Mouse (Mus musculus): ENCODE results near the gene Olfr1378.

The Olfr1378 gene

GRCm38 (mm10) chr11:50966230-50966629 lies at the start of gene Olfr1378:
Gene Olfr1378 (plus strand): TSS chr11:50966530.
- no peak for DNase-seq (ENCODE audit: low spot score in 2 of 2)

- peak in 1 of 2 experiments; percentile 16 for DNase-seq (ENCODE audit: low spot score in 2 of 2)
These were observed 35.8 kb upstream of the Olfr1378 start for GRCm38 (mm10) chr11:50930469-50931014.

GRCm38 (mm10) chr11:50931021-50931420 lies 35.3 kb upstream of the Olfr1378 start:
- DNase-seq (ENCODE audit: low spot score in 2 of 2), result no peak

- DNase-seq (ENCODE audit: low spot score in 2 of 2), result peak; percentile 70 to 77
These were observed 34.9 kb upstream of the Olfr1378 start, which contains the start of gene Zfp354b for GRCm38 (mm10) chr11:50931451-50931866. Gene Zfp354b (minus strand): TSS chr11:50931633.

- no peak for DNase-seq (ENCODE audit: low spot score in 2 of 2)
These were observed 34.3 kb upstream of the Olfr1378 start for GRCm38 (mm10) chr11:50932040-50932439.

- DNase-seq (ENCODE audit: low spot score in 2 of 2), result no peak
These were observed 27.9 kb upstream of the Olfr1378 start for GRCm38 (mm10) chr11:50938435-50938834.

- no peak for DNase-seq (ENCODE audit: low spot score in 2 of 2)
These were observed 26.5 kb upstream of the Olfr1378 start for GRCm38 (mm10) chr11:50939621-50940366.

- DNase-seq (ENCODE audit: low spot score in 2 of 2), result no peak
These were observed 23.9 kb upstream of the Olfr1378 start for GRCm38 (mm10) chr11:50942386-50942785.

GRCm38 (mm10) chr11:50943506-50943905 lies 22.8 kb upstream of the Olfr1378 start, which contains the start of gene 4933414I15Rik:
Gene 4933414I15Rik (minus strand): TSS chr11:50943765.
- DNase-seq (ENCODE audit: low spot score in 2 of 2), result no peak

GRCm38 (mm10) chr11:50952290-50952689 lies 14.0 kb upstream of the Olfr1378 start:
- DNase-seq (ENCODE audit: low spot score in 2 of 2), result no peak

- no peak for DNase-seq (ENCODE audit: low spot score in 2 of 2)
These were observed 12.7 kb upstream of the Olfr1378 start, which contains the start of gene Prop1 for GRCm38 (mm10) chr11:50953665-50954064. Gene Prop1 (minus strand): TSS chr11:50953765.

GRCm38 (mm10) chr11:50964886-50965285 lies 1.4 kb upstream of the Olfr1378 start:
- no peak for DNase-seq (ENCODE audit: low spot score in 2 of 2)

GRCm38 (mm10) chr11:50977216-50977615 lies 10.9 kb downstream of the Olfr1378 start:
- no peak for DNase-seq (ENCODE audit: low spot score in 2 of 2)

GRCm38 (mm10) chr11:50981667-50982066 lies 15.3 kb downstream of the Olfr1378 start, which contains the start of gene Olfr1377:
Gene Olfr1377 (plus strand): TSS chr11:50981967.
- no peak for DNase-seq (ENCODE audit: low spot score in 2 of 2)

- no peak for DNase-seq (ENCODE audit: low spot score in 2 of 2)
These were observed 37.0 kb downstream of the Olfr1378 start, which contains the start of gene Olfr51 for GRCm38 (mm10) chr11:51003296-51003695. Gene Olfr51 (plus strand): TSS chr11:51003596.

- DNase-seq (ENCODE audit: low spot score in 2 of 2), result peak; percentile 33 to 67
These were observed 45.5 kb downstream of the Olfr1378 start for GRCm38 (mm10) chr11:51011821-51012220.

- no peak for DNase-seq (ENCODE audit: low spot score in 2 of 2)
These were observed 47.6 kb downstream of the Olfr1378 start, which contains the start of gene Olfr54 for GRCm38 (mm10) chr11:51013936-51014335. Gene Olfr54 (plus strand): TSS chr11:51014236.

- no peak for DNase-seq (ENCODE audit: low spot score in 2 of 2)
These were observed 50.0 kb downstream of the Olfr1378 start for GRCm38 (mm10) chr11:51016341-51016740.

All from urinary bladder, postnatal 4 days (tissue).